Mouse (Mus musculus): Measurements from ENCODE around the gene Cactin. TPM values are rescaled to one million over a fixed set of nuclear protein-coding genes. Genes with fewer than 3 reads are reported as not detected.

The Cactin gene
- polyA plus RNA-seq, 1 experiment: 18.2 TPM

- peaks cover 15% of the 10 kb centered on the region for H3K4me1 ChIP-seq (ENCODE audit: control insufficient read depth, insufficient read depth, low read length)
- H3K4me3 ChIP-seq (ENCODE audit: insufficient read depth, low read length): no peak overlapping the region
- no peak overlapping the region for H3K27ac ChIP-seq (ENCODE audit: insufficient read depth, low read depth, low read length)
- TF ChIP-seq POLR2A (IDR thresholded peaks at IDR 0.05; ENCODE audit: borderline replicate concordance, low read depth, low read length) (no peak), CTCF (IDR thresholded peaks at IDR 0.05; ENCODE audit: low read depth, low read length) (no peak)
These were observed 54.4 kb downstream of the Cactin start for GRCm38 (mm10) chr10:81375322-81375721.

Other genes starting within 250 kb of the Cactin start
- gene Creb3l3, start 222.2 kb upstream of the Cactin start, polyA plus RNA-seq (2012; ENCODE audit: insufficient read depth, insufficient read length, missing spikeins): 1.3 TPM in 2 replicates
- 71.4 and 77.6 TPM in 2 replicates for gene Map2k2, start 215.2 kb upstream of the Cactin start, polyA plus RNA-seq (2012; ENCODE audit: insufficient read depth, insufficient read length, missing spikeins)
- 52.0 and 54.9 TPM in 2 replicates for gene Zbtb7a, start 185.9 kb upstream of the Cactin start, polyA plus RNA-seq (2012; ENCODE audit: insufficient read depth, insufficient read length, missing spikeins)
- 21.9 and 28.2 TPM in 2 replicates for gene Pias4, start 153.2 kb upstream of the Cactin start, polyA plus RNA-seq (2012; ENCODE audit: insufficient read depth, insufficient read length, missing spikeins)
- 877 and 1,003 TPM in 2 replicates for gene Eef2, start 144.5 kb upstream of the Cactin start, polyA plus RNA-seq (2012; ENCODE audit: insufficient read depth, insufficient read length, missing spikeins)
- gene Dapk3, start 138.1 kb upstream of the Cactin start, polyA plus RNA-seq (2012; ENCODE audit: insufficient read depth, insufficient read length, missing spikeins): 36.4 and 39.8 TPM in 2 replicates
- gene 4930442H23Rik, start 137.3 kb upstream of the Cactin start, polyA plus RNA-seq (2012; ENCODE audit: insufficient read depth, insufficient read length, missing spikeins): not detected in 2 replicates
- gene Nmrk2, start 119.1 kb upstream of the Cactin start, polyA plus RNA-seq (2012; ENCODE audit: insufficient read depth, insufficient read length, missing spikeins): not detected in 2 replicates
- not detected in 2 replicates for gene Atcay, start 90.3 kb upstream of the Cactin start, polyA plus RNA-seq (2012; ENCODE audit: insufficient read depth, insufficient read length, missing spikeins)
- 2.7 and 3.0 TPM in 2 replicates for gene Zfr2, start 87.9 kb upstream of the Cactin start, polyA plus RNA-seq (2012; ENCODE audit: insufficient read depth, insufficient read length, missing spikeins)
- 10.8 and 14.4 TPM in 2 replicates for gene Matk, start 68.2 kb upstream of the Cactin start, polyA plus RNA-seq (2012; ENCODE audit: insufficient read depth, insufficient read length, missing spikeins)
- 46.5 and 51.1 TPM in 2 replicates for gene Mrpl54, start 54.2 kb upstream of the Cactin start, polyA plus RNA-seq (2012; ENCODE audit: insufficient read depth, insufficient read length, missing spikeins)
- 34.3 and 36.1 TPM in 2 replicates for gene Apba3, start 54.1 kb upstream of the Cactin start, polyA plus RNA-seq (2012; ENCODE audit: insufficient read depth, insufficient read length, missing spikeins)
- gene Tjp3, start 29.5 kb upstream of the Cactin start, polyA plus RNA-seq (2012; ENCODE audit: insufficient read depth, insufficient read length, missing spikeins): 9.2 and 9.8 TPM in 2 replicates
- gene Pip5k1c, start 28.1 kb upstream of the Cactin start, polyA plus RNA-seq (2012; ENCODE audit: insufficient read depth, insufficient read length, missing spikeins): 90.9 and 106 TPM in 2 replicates
- gene Tbxa2r, start 7.6 kb downstream of the Cactin start, polyA plus RNA-seq (2012; ENCODE audit: insufficient read depth, insufficient read length, missing spikeins): not detected in 2 replicates
- not detected in 2 replicates for gene Gipc3, start 22.2 kb downstream of the Cactin start, polyA plus RNA-seq (2012; ENCODE audit: insufficient read depth, insufficient read length, missing spikeins)
- gene Hmg20b, start 29.4 kb downstream of the Cactin start, polyA plus RNA-seq (2012; ENCODE audit: insufficient read depth, insufficient read length, missing spikeins): 52.2 and 53.3 TPM in 2 replicates
- gene Mfsd12, start 36.4 kb downstream of the Cactin start, polyA plus RNA-seq (2012; ENCODE audit: insufficient read depth, insufficient read length, missing spikeins): 80.9 and 86.2 TPM in 2 replicates
- not detected in 2 replicates for gene 4930404N11Rik, start 44.7 kb downstream of the Cactin start, polyA plus RNA-seq (2012; ENCODE audit: insufficient read depth, insufficient read length, missing spikeins)
- 32.6 and 35.0 TPM in 2 replicates for gene Fzr1, start 57.4 kb downstream of the Cactin start, polyA plus RNA-seq (2012; ENCODE audit: insufficient read depth, insufficient read length, missing spikeins)
- 23.1 and 29.5 TPM in 2 replicates for gene Dohh, start 63.3 kb downstream of the Cactin start, polyA plus RNA-seq (2012; ENCODE audit: insufficient read depth, insufficient read length, missing spikeins)
- gene Gm48551, start 63.4 kb downstream of the Cactin start, polyA plus RNA-seq (2012; ENCODE audit: insufficient read depth, insufficient read length, missing spikeins): 0.75 and 2.2 TPM in 2 replicates
- gene Gm48552, start 67.9 kb downstream of the Cactin start, polyA plus RNA-seq (2012; ENCODE audit: insufficient read depth, insufficient read length, missing spikeins): not detected in 2 replicates
- 41.9 and 45.5 TPM in 2 replicates for gene Smim24, start 71.9 kb downstream of the Cactin start, polyA plus RNA-seq (2012; ENCODE audit: insufficient read depth, insufficient read length, missing spikeins)
- 31.8 and 38.6 TPM in 2 replicates for gene Nfic, start 134.5 kb downstream of the Cactin start, polyA plus RNA-seq (2012; ENCODE audit: insufficient read depth, insufficient read length, missing spikeins)
- gene Celf5, start 161.6 kb downstream of the Cactin start, polyA plus RNA-seq (2012; ENCODE audit: insufficient read depth, insufficient read length, missing spikeins): not detected in 2 replicates
- gene Ncln, start 175.3 kb downstream of the Cactin start, polyA plus RNA-seq (2012; ENCODE audit: insufficient read depth, insufficient read length, missing spikeins): 37.9 and 40.9 TPM in 2 replicates
- 0.46 TPM in 1 of 2 replicates, not detected in the other for gene S1pr4, start 179.0 kb downstream of the Cactin start, polyA plus RNA-seq (2012; ENCODE audit: insufficient read depth, insufficient read length, missing spikeins)
- gene Gna15, start 203.1 kb downstream of the Cactin start, polyA plus RNA-seq (2012; ENCODE audit: insufficient read depth, insufficient read length, missing spikeins): 23.5 and 24.2 TPM in 2 replicates
- gene Gna11, start 224.1 kb downstream of the Cactin start, polyA plus RNA-seq (2012; ENCODE audit: insufficient read depth, insufficient read length, missing spikeins): 10.1 and 10.5 TPM in 2 replicates
- 478 and 551 TPM in 2 replicates for gene Aes, start 238.4 kb downstream of the Cactin start, polyA plus RNA-seq (2012; ENCODE audit: insufficient read depth, insufficient read length, missing spikeins)

Data from bone marrow macrophage, adult 2 months (primary cell).